Mouse (Mus musculus): ENCODE measurements at regions not wholly inside any gene's neighbourhood (a gene's known extent, or its start where the extent isn't known, plus 50 kb on each side); places are given as distances from the start of the nearest gene placed in this dataset.

DNA sequence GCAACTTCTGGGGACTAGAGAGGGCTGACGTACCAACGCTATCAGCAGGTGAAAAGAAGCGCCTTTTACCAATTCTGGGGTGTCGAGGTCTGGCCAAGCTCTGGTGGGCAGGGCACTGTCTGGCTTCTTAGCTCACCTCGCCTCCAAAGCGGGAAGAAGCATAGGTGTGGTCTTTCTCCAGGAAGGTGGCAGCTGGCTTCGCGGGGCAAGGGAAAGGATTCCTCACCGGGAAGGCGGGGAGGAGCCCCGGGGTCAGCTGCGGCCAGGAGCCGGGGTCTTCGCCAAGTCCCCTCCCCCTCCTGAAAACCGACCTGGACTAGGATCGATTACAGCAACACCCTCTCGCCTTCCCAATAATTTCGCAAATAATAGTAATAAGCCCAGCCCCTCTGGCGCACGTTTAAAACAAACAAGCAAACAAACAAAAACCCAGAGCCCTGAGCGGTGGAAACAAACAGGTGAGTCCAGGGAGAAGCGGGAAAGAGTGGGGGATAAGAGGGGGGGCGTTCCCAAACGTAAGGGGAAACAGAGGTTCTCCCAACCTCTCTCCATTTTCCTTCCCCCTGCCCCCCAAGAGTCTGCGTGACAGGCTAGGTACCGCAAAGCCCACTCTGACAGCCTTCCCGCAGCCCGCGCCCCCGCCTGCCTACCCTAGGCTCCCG lies 63.5 kb upstream of the Ak4 start:
- WGBS: under 1% methylated on average over 27 of the region's 31 CpGs
- peak overlapping the region; percentile 91 for H3K4me2 ChIP-seq
- H3K9ac ChIP-seq: peak overlapping the region; percentile 96
- peak overlapping the region; percentile 90 for H3K4me3 ChIP-seq
- peaks cover 3% of the 10 kb centered on the region; the same call in 1 of the 2 replicates for H3K36me3 ChIP-seq
- peak overlapping the region; percentile 98 for H3K27ac ChIP-seq
- H3K27me3 ChIP-seq: no peaks in the 10 kb centered on the region
- 0 out of 2 replicates have a peak, but pooled peaks have one; percentile 1 for ATAC-seq (ENCODE audit: low FRiP score)
- H3K4me1 ChIP-seq (replicated peaks): peaks cover 42% of the 10 kb centered on the region
- H3K9me3 ChIP-seq: no peaks in the 10 kb centered on the region

DNA sequence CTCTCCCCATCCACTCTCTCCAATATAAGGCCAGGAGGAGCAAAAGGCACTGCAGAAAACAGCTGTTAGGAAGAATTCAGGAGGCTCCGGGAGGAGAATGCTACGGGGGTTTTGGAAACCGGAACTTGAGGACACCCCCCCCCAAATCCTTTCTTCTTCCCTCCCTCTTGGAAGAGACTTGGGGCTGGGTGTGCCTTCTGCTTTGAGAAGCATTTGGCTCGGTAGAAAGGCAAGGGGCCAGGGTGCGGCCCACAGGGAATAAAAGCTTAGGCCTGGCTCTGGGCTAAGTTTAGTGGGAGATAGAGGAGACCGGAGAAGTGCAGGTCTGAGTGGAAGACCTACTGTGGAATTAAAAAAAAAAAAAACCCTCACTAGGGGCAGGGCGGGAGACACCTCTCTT lies 64.1 kb upstream of the Ak4 start:
- 14% methylated on average over 7 of the region's 7 CpGs for WGBS
- Histone ChIP-seq H3K27me3 (no peaks in the 10 kb centered on the region), H3K9ac (peak overlapping the region; percentile 96), H3K4me1 (replicated peaks) (peaks cover 42% of the 10 kb centered on the region), H3K9me3 (no peaks in the 10 kb centered on the region), H3K36me3 (peaks cover 8% of the 10 kb centered on the region; the same call in 1 of the 2 replicates), H3K4me3 (peak overlapping the region; percentile 90), H3K4me2 (peak overlapping the region; percentile 91), H3K27ac (peak overlapping the region; percentile 98)
- no peak for ATAC-seq (ENCODE audit: low FRiP score)

DNA sequence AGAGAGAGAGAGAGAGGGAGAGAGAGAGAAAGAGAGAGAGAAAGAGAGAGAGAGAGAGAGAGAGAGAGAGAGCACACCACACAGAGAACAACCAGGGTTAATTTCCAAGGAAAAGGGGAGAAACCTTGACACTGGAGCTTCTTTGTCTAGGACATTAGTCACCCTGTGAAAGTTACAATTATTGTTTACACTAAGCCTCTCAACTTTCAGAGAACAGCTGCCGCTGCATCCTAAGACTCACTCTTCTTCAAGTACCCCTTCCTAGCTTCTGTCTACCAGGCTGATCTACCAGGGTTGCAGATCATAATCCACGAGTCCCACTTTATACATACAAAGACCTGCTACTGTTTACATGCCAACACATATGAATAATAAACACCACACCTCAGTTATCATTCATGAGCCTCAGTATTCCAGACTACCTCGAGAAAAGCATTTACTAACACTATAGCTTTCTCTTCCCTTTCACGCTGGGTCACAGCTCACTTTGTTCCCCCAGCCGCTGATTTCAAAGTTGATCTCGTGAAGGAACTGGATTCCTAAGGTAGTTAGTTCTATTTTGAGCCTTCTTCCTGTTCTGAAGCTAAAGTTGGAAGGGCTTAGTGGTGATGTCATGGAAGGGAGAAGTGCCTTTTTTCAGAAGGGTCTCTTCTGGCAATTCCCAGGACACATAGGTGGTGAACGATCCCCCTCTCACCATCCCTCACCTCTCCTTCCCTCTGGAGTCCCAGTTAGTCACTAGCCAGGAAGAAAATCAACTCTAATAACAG lies 64.8 kb upstream of the Ak4 start:
- Histone ChIP-seq H3K9ac (peak overlapping the region; percentile 96), H3K4me3 (peak overlapping the region; percentile 90), H3K27ac (peak overlapping the region; percentile 58; the same call in 1 of the 2 replicates), H3K4me2 (peak overlapping the region; percentile 91), H3K27me3 (no peaks in the 10 kb centered on the region), H3K9me3 (no peaks in the 10 kb centered on the region), H3K4me1 (replicated peaks) (peaks cover 42% of the 10 kb centered on the region), H3K36me3 (peaks cover 8% of the 10 kb centered on the region; the same call in 1 of the 2 replicates)
- ATAC-seq (ENCODE audit: low FRiP score): no peak
- 31% methylated on average over 7 of the region's 7 CpGs for WGBS

DNA sequence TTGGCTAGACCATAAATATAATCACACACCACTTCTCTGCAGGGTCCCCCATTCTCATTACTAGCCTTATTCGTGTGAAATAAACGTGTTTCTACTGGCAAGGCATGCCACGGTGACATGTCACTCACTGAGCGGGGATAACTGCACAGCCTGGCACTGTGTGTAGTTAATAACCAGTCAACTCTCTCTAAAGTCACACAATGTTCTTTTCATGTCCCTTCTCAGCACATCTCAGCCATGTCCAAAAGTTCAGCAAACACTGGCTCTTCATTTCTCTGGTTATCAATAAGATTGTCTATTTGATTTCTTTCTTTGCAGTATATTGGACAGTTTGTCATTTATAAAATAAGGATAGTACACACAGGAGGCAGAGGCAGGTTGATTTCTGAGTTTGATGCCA lies 66.9 kb upstream of the Ak4 start:
- ATAC-seq (ENCODE audit: low FRiP score): no peak

DNA sequence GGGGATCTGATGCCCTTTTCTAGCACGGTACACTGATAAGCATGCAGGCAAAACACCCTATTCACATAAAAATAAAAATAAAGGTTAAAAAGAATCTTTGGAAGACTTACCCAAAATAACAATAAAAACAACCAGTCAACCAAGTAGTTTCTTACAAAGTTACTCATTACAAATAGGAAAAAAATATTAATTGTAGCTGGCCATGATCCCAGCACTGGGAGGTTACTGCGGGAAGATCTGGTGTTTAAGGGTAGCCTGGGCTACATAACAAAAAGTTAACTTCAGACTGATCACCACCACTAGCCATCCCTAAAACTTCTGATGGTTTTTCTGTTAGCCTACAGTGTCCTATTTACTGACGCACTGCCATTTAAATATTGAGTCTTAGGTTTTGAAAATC lies 67.4 kb upstream of the Ak4 start:
- Histone ChIP-seq H3K4me2 (no peak overlapping the region), H3K9me3 (no peaks in the 10 kb centered on the region), H3K4me3 (no peak overlapping the region), H3K4me1 (replicated peaks) (peaks cover 34% of the 10 kb centered on the region), H3K36me3 (peaks cover 10% of the 10 kb centered on the region), H3K27ac (no peak overlapping the region), H3K27me3 (no peaks in the 10 kb centered on the region), H3K9ac (no peak overlapping the region)
- ATAC-seq (ENCODE audit: low FRiP score): no peak
- WGBS: 94% methylated on average over 3 of the region's 3 CpGs

More for the DNA sequence above, 66.9 kb upstream of the Ak4 start:
- Histone ChIP-seq H3K9me3 (no peaks in the 10 kb centered on the region), H3K4me1 (replicated peaks) (peaks cover 34% of the 10 kb centered on the region), H3K4me2 (no peak overlapping the region), H3K4me3 (no peak overlapping the region), H3K36me3 (peaks cover 8% of the 10 kb centered on the region; the same call in 1 of the 2 replicates), H3K27me3 (no peaks in the 10 kb centered on the region), H3K9ac (no peak overlapping the region), H3K27ac (no peak overlapping the region)
- WGBS: 76% methylated on average over 4 of the region's 4 CpGs

- Histone ChIP-seq H3K9me3 (no peaks in the 10 kb centered on the region), H3K36me3 (peaks cover 21% of the 10 kb centered on the region), H3K4me1 (replicated peaks) (peaks cover 34% of the 10 kb centered on the region), H3K27ac (no peak overlapping the region), H3K4me3 (no peak overlapping the region), H3K4me2 (no peak overlapping the region), H3K27me3 (no peaks in the 10 kb centered on the region), H3K9ac (no peak overlapping the region)
- WGBS: 87% methylated on average over 8 of the region's 8 CpGs
- ATAC-seq (ENCODE audit: low FRiP score): no peak
These were observed 68.4 kb upstream of the Ak4 start for GRCm38 (mm10) chr4:101350656-101351055.

DNA sequence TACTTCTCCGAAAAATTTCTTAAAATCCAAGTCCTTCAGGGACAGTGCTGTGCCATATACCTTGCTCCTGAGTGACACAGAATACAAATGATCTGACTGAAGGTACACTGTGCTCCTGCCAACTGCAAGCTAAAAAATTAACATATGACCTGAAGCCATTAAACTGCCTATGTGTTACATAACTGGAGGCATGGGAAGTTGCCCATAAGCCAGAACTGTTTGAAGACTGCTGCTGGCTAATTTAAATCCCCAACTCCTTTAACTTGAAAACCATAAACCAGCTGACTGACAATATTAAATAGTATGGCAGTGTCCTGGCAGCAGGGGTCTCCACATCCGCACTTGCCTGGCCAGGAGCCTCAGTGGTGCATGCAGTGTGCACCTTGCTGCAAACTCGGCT lies 68.9 kb upstream of the Ak4 start:
- peaks cover 25% of the 10 kb centered on the region for H3K36me3 ChIP-seq
- H3K4me1 ChIP-seq (replicated peaks): peaks cover 31% of the 10 kb centered on the region
- no peak overlapping the region for H3K27ac ChIP-seq
- no peak for ATAC-seq (ENCODE audit: low FRiP score)
- H3K9ac ChIP-seq: no peak overlapping the region
- no peak overlapping the region for H3K4me3 ChIP-seq
- 91% methylated on average over 3 of the region's 3 CpGs for WGBS
- no peaks in the 10 kb centered on the region for H3K9me3 ChIP-seq
- H3K27me3 ChIP-seq: no peaks in the 10 kb centered on the region
- H3K4me2 ChIP-seq: no peak overlapping the region

GRCm38 (mm10) chr4:101349413-101349812 lies 69.7 kb upstream of the Ak4 start:
- Histone ChIP-seq H3K36me3 (peaks cover 27% of the 10 kb centered on the region), H3K4me3 (no peak overlapping the region), H3K27me3 (no peaks in the 10 kb centered on the region), H3K27ac (no peak overlapping the region), H3K9ac (no peak overlapping the region), H3K4me2 (no peak overlapping the region), H3K4me1 (replicated peaks) (peaks cover 23% of the 10 kb centered on the region), H3K9me3 (no peaks in the 10 kb centered on the region)
- no peak for ATAC-seq (ENCODE audit: low FRiP score)
- WGBS: 25% methylated on average over 4 of the region's 4 CpGs

DNA sequence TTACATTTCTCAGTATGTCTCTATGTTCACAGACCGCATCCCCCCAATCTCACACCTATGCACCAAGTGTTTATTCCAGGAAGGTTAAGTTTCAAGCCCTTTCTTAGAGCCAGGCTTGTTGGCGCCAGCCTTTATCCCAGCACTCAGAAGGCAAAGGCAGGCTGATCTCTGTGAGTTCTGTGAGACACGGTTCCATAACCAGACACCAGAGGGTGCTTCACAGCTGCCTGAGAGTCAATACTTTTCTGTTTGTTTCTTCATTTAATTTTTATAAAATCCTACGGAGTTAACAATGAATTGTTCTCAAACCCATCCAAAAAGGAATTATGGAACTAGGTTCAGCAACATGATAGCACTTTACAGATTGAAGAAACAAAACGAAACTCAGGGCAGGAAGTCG lies 71.8 kb upstream of the Ak4 start:
- H3K4me1 ChIP-seq (replicated peaks): peaks cover 4% of the 10 kb centered on the region
- peaks cover 38% of the 10 kb centered on the region for H3K36me3 ChIP-seq
- no peaks in the 10 kb centered on the region for H3K9me3 ChIP-seq
- no peak overlapping the region for H3K4me2 ChIP-seq
- no peak overlapping the region for H3K27ac ChIP-seq
- no peak overlapping the region for H3K4me3 ChIP-seq
- H3K27me3 ChIP-seq: no peaks in the 10 kb centered on the region
- H3K9ac ChIP-seq: no peak overlapping the region
- no peak for ATAC-seq (ENCODE audit: low FRiP score)
- 90% methylated on average over 6 of the region's 6 CpGs for WGBS

DNA sequence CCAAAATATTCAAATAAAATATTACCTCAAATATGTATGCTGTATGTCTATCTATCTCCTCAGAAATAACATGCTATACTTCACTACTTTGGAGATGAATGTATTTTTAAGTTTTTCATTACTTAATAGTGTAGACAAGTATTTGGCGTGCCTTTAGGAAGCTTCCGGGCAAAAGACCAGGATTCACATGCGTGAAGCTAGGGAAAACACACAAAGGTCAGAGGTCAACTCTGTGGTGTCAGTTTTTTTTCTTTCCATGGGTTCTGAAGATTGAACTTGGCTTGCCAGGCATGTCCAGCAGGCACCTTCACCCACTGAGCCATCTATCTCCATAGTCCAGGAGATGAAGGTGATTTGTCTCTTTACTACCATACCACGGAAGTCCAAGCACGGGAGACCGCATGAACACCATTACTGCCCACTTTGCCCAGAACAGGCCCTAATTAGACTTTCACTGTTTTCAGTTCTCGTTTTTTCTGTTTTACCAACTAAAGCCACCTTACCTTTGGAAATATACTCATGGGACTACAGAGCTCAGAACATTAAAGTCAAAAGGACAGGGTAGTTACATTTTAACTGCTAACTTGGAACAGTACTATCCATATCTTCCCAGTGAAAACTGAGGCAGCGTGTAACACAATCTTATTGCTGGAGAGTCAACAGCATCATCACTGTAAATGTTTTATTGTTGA lies 76.9 kb upstream of the Ak4 start:
- Histone ChIP-seq H3K4me1 (replicated peaks) (no peaks in the 10 kb centered on the region), H3K4me3 (no peak overlapping the region), H3K4me2 (no peak overlapping the region), H3K9ac (no peak overlapping the region), H3K9me3 (no peaks in the 10 kb centered on the region), H3K27me3 (no peaks in the 10 kb centered on the region), H3K36me3 (peaks cover 33% of the 10 kb centered on the region), H3K27ac (no peak overlapping the region)
- 93% methylated on average over 8 of the region's 8 CpGs for WGBS
- ATAC-seq (ENCODE audit: low FRiP score): no peak

DNA sequence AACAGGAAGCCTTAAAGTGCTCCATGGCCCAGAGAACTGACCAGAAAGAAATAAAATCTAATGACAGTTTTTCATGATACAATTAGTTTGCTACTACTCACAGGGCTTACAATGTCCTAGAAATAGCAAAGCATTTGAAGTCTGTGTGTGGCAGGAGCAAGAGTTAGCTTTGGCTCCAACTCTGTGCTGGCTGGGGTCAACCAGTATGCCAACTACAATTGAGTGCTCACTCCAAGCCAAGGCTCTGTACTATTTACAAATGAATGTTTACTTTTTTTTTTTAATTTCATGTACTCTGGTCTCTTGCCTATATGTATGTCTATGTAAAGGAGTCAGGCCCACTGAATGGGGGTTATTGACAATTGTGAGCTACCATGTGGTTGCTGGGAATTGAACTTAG lies 75.7 kb upstream of the Jak1 start:
- no peak overlapping the region for H3K4me2 ChIP-seq
- H3K27me3 ChIP-seq: no peaks in the 10 kb centered on the region
- H3K9me3 ChIP-seq: no peaks in the 10 kb centered on the region
- H3K4me1 ChIP-seq (replicated peaks): no peaks in the 10 kb centered on the region
- no peak overlapping the region for H3K4me3 ChIP-seq
- no peak overlapping the region for H3K9ac ChIP-seq
- H3K27ac ChIP-seq: no peak overlapping the region
- no peak for ATAC-seq (ENCODE audit: low FRiP score)
- peaks cover 21% of the 10 kb centered on the region for H3K36me3 ChIP-seq

GRCm38 (mm10) chr4:101338211-101338610 lies 73.1 kb upstream of the Jak1 start:
- no peaks in the 10 kb centered on the region for H3K27me3 ChIP-seq
- ATAC-seq (ENCODE audit: low FRiP score): no peak
- H3K27ac ChIP-seq: no peak overlapping the region
- no peak overlapping the region for H3K9ac ChIP-seq
- H3K4me3 ChIP-seq: no peak overlapping the region
- H3K9me3 ChIP-seq: no peaks in the 10 kb centered on the region
- H3K4me2 ChIP-seq: no peak overlapping the region
- no peaks in the 10 kb centered on the region for H3K4me1 ChIP-seq (replicated peaks)
- peaks cover 3% of the 10 kb centered on the region; the same call in 1 of the 2 replicates for H3K36me3 ChIP-seq
